Mouse (Mus musculus) fibroblast of lung, adult 2 months (primary cell): ENCODE data around the gene Bub1b.
"Not testable (repeated sequence)": the region's sequence is repeated elsewhere in the genome, so short reads cannot be mapped to it uniquely, and the experiment has no call there.

Experiments
- DNase-seq: peaks from one replicate; pipeline ENCODE4 v3.0.0-alpha.2; 2011; ENCODE audit warnings: low read depth

Bub1b gene

DNA sequence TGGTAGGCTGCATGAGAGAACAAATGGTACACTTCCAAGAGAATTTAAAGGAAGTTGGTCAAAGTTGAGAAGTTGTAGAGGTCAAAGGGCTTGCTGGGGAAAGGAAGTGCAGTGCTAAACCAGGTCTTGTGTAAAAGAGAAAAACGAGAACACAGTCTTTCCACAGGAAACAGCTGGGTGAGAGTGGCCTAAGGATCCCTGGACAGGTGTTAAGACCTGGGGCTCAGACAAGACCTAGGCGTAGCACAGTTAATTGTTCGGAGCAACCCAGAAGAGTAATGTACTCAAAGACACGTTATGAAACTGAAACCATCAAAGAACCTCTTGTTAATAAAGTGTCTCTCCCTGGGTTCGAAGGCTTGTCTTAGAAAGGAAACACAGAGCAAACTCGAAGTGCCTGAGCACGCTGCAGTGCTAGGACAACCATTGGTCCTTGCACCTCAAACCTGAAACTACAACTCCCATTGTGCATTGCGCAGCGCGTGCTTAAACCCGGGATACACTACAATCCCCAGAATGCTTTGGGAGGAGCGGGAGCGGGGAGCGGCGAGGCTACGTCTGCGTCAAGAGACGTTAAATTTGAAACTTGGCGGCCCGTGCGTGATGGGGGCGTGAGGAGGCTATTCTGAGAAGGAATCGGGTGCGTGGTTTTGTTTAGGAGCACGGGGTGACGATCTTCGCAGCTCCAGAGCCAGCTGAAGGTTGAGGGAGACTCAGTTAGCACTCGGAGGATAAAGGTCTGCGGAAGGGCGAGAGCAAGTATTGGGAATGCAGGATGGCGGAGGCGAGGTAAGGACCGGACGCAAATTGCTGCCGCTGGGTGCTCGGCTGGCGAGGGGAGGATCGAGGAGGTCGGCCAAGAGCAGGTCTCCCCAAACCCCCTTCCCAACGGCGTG, at the start of gene Bub1b:
Gene Bub1b, plus strand, starts transcription at position 539 of the 896 bp plus-strand sequence.
- DNase-seq, result peak; percentile 83

DNA sequence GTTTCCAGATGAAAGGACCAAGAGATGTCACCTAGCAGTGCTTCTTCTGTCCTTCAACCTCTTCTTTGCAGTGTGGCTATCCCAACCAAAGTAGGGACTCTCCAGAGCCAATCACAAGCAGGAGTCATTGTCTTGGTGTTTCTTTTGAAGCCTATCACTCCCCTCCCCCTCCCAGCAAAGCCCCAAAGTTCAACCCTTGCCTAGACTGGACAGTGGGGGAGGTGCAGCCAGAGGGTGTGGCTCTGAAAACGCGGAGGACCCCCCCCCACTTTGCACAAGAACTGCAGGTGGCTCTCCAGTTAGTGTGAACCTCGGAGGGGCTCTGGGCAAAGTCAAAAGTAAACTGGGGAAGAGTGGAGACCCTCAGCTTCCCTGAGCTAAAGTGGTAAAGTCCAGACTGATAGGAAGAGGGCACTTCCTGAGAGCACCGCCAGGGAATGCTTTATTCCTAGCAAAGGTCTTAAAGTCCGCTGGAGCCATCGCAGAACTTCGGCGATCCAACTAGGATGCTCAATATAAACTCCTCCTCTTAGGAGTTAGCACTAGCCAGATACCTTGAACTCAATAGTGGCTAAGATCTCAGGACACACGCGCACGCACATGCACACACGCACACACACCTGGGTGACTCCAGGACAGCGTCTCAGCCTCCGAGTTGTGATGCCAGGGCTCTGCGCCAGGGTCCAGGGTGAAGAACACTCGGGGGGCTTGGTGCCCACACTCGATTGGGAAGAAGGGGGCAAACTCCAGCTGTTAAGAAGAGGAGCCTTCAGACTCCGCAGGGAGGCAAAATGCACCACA, 49.4 kb upstream of the Bub1b start:
- no peak for DNase-seq

DNA sequence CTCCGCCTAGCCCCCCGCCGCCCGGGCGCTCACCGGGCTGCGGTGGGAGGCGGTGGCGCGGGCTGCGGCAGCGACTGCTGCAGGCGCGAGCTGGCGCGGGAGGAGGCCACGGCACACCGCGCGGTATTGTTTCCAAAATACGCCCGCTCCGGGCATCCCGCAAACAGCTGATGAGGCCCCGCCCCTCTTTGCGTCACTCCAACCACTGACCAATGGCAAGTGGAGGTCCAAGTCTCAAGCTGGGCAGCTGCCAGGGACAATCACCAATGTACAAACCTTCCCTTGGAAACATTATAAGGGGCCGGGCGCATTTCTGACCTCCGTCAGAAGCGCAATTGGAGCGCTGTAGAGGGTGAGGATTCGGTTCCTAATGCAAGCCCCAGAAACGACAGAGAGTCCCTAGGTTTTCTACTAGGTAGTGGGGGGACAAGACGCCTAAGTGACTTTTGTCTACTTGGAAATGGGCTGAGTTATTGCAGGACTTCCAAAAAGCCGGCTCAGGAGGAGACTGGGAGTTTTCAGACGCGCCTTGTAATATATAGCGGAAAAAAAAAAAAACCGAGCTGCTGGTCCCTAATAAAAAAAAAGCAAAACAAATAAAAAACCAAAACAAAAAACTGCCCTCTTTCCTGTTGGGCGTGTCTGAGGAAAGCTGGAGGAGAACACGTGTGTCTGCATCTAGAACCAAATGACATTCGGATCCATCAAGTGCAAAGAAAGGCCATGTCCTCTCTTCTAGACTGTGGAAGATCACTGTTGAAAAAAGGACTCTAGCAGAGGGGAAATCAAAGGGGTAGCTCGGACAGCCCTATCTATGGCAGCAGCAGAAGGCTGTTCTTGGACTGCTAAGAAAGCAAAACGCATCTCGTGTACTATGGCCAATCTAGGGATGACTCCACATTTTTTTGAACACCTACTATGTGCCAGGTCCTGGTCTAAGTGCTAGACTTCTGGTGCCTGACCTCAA, 48.2 kb upstream of the Bub1b start, which contains the start of gene Bmf:
Gene Bmf, minus strand, starts transcription at position 181 of the 967 bp plus-strand sequence.
- DNase-seq, result peak; percentile 96

DNA sequence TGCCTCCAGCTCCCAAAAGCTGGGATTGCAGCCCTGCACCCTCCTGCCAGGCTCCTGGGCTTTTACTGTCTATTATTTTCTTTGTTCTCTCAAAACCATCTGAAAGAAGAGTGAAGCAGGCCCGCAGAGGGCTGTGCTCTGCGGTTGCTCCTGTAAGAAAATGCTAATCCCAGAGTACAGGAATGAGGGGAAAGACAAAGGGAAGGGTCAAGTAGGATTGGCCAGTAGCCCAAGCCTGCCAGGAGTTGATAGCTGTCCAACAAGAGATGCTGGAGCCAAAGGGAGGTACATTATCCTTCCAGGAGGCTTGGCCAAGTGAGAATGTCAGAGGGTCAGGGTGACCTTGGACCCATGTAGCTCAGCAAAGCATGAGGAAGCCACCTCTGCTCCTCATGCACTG, 46.4 kb upstream of the Bub1b start:
- DNase-seq, result no peak

DNA sequence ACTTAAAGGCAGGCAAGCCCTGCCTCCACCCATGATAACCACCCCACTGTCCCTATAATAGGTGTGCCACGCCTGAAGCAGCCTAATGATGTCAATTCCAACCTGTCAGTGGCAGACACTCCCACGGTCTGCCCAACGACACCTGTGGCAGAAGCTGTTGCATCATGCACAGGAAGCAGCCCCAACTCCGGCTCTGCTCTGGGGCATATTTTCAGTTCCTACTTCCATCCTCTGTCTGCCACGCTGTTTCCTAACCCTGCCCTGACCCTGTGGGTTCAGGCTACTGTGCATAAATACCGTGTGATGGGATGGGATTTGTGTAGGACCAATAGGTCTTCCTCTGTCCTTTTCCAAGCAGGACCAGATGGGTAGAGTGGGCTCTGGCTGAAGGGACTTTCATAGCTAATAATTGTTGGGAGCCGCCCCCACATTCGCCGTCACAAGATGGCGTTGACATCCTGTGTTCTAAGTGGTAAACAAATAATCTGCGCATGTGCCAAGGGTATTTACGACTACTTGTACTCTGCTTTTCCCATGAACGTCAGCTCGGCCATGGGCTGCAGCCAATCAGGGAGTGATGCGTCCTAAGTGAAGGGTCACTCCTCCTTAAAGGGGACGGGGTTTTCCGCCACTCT, 43.5 kb upstream of the Bub1b start:
- DNase-seq, result not testable (repeated sequence)

- no peak for DNase-seq
Observed at GRCm38 (mm10) chr2:118558426-118558825, 39.6 kb upstream of the Bub1b start.

DNA sequence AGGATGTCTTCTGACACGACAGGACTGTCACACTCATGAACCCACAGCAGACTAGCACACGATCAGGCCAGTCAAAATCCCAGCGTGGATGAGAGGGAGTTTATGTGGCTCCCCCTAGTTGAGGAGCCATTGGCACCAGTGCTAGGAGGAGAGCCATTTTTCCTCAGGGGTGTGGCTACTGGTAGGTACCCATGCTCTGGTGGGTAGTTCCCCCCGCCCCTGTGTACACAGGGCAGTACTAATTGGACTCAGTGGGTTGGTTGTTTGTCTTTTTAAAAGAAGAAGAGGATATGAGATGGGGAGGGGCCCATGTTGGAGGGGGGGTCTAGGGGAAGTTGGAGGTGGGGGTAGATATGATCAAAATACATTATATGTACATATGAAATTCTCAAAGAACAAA, 36.0 kb upstream of the Bub1b start:
- DNase-seq, result no peak

DNA sequence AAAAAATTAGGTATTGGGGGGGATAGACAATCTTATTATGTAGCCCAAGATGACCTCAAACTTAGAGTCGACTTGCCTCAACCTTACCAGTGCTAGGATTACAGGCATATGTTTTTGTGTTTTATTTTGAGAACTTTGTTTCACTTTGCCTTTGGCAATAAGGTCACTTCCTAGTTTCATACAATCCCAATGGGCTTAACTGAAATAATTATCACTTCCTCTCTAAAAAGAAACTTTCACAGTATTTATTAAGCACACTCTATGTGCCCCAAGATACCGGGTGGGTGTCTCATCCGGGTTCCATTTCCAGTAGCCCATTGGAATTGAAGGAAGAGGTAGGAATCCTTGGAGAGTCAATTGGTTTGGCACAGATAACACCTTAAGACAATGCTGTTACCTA, 35.6 kb upstream of the Bub1b start:
- DNase-seq, result no peak

GRCm38 (mm10) chr2:118567179-118567578, 30.8 kb upstream of the Bub1b start:
- no peak for DNase-seq

DNA sequence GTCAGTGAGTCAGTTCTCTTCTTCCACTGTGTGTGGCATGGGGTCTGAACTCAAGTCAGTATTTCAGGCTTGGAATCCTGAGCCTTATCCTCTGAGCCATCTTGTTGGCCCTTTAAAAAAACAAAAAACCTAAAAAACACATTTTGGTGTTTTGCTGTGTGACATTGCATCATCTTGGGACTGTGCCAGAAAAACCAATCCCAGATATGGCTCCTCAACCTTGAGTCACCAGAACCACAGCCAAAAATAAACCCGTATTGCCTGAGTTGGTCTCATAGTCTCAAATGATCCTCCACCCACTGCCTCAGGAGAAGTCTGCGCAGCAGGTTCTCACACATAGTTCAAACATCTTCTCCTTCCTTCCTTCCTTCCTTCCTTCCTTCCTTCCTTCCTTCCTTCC, 27.1 kb upstream of the Bub1b start:
- peak; percentile 46 for DNase-seq

DNA sequence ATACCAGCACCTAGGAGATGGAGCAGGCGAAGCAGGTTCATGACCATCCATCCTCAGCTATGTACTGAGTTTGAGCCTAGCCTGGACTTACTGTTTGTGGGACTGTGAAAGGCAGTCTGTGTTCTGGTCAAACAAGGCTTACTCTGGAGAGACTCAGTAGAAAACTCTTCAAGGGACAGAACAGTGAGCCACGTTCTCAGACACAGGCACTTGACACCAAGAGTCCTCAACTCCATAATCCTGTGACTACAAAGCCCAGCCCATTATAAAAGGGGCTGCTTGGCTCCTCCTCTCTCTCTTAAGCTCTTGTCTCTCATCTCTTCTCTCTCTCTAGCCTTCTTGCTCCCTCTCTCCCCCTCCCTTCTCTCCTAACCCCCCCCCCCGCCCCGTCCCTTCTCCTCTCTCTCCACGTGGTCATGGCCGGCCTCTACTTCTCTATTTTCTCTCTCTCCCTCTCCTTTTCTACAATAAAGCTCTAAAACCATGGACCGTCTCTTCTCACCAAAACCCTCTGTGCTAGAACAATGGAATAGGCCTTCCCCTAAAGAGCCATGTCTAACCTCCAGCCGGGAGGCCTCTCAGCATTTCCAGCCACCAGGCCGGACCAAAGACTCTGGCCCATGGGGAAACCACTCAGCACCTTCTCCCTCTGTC, 25.7 kb upstream of the Bub1b start:
- no peak for DNase-seq

DNA sequence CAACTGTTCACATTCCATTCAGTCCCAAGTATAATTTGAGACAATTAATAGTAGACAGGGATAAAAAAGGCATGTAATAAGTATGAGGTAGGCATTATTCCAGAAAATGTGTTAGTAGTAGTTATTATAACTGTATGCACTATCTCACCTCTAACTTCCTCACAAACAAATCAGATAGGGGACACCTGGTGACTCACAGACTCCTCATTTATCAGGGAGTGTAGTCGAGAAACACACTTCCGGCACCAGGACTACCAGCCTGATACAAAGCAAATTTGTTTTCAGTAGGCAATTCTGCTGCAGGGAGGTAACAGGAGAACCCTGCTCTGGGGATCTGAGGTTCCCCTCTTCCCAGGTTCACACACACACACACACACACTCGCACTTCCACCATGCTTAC, 24.9 kb upstream of the Bub1b start:
- no peak for DNase-seq

DNA sequence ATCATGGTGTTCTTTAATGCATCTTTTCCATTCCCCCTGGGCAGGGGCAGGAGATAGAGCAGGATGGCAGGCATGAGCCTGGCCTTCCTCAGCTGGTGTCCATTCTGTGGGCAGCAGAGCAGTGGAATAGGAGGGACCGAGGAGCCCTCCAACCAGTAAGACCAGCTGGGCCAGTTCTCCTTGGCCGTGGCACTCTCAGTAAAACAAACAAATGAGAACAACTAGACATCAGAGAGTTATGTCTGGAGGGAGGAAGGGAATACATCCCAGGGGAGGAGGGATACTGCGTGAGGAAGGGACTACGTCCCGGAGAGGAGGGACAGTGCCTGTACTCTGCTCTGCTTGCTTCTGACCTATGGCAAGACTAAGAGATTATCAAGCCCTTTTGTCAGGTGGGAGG, 12.0 kb upstream of the Bub1b start:
- no peak for DNase-seq

GRCm38 (mm10) chr2:118587686-118588085, 10.3 kb upstream of the Bub1b start:
- no peak for DNase-seq

GRCm38 (mm10) chr2:118591083-118591482, 6.9 kb upstream of the Bub1b start:
- DNase-seq, result peak; percentile 31

DNA sequence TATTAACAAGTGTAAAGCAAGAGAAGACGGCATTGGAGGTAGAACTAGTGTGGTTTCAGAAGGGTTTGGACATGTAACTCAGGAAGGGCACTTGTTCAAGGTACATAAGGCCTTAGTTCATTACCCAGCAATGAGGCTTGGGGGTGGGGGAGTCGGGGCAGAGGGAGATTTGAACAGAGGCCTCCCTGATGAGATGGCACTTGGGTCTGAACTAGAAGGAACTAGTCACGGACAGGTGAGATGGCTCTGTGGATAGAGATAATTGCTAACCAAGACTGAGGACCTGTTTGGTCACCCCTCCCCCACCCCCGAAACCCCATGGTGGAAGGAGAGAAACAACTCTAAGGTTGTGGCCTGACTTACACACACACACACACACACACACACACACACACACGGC, 1.1 kb downstream of the Bub1b start:
- no peak for DNase-seq

GRCm38 (mm10) chr2:118601599-118602263, 3.7 kb downstream of the Bub1b start:
- DNase-seq, result no peak

GRCm38 (mm10) chr2:118604091-118604490, 6.1 kb downstream of the Bub1b start:
- no peak for DNase-seq

- DNase-seq, result no peak
Observed at GRCm38 (mm10) chr2:118606032-118606431, 8.0 kb downstream of the Bub1b start.

DNA sequence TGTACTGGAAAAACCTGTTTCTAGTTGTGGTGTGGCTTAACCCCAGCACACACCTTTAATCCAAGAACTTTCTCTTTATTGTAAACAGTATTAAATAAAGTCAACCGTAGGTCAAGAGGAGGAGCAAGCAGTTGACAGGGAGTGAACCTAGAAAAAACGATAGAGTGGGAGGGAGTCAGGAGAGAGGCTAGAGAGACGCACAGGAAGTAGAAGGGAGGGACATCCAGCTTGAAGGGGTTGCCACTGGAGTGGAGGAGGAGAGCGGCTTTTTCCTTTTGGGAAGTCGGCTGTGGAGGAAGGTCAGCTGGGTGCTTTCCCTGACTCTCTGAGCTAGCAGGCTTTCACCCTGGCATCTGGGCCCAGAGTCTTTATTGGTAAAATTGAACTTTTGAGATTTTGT, 9.0 kb downstream of the Bub1b start:
- no peak for DNase-seq
